21 mouse cellular contexts compared by ENCODE assay signal in the genomic region with DNA sequence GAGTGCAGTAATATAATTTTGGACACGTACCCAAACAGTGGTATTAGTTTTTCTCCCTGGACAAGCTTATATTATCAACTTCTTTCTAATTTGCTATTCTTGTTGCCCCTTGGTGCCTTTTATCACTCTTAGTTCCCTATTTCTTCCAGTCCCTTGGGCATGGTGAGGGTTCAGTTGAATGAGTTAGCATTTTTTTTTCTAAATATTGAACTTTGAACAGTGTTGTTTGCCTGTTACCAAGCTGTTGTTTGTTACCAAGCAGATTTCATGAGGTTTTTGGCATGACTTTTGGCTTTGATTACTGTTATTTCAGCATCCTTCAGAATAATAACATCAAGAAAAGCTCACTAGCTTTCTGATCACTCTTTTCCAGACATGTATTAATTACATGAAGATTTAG.
"Had no signal": no experiment of that assay in that cellular context is flagged by ENCODE, and none has a peak within 500 bp of the region (broad histone marks: within the 10 kb centered on the region; RNA-seq: fewer than 3 reads in every experiment).

No protein-coding gene starts in this region.

- H3K4me3 ChIP-seq: lung, embryonic 15.5 days; megakaryocyte, embryonic 14.5 days; midbrain, embryonic 13.5 days; midbrain, embryonic 15.5 days; neural tube, embryonic 12.5 days; stomach, embryonic 15.5 days had no signal

- H3K36me3 ChIP-seq: lung, embryonic 15.5 days; midbrain, embryonic 13.5 days; midbrain, embryonic 15.5 days; neural tube, embryonic 12.5 days; stomach, embryonic 15.5 days had no signal

- H3K4me1 ChIP-seq: lung, embryonic 15.5 days; megakaryocyte, embryonic 14.5 days; midbrain, embryonic 13.5 days; midbrain, embryonic 15.5 days; neural tube, embryonic 12.5 days; stomach, embryonic 15.5 days had no signal

- H3K27me3 ChIP-seq: lung, embryonic 15.5 days; megakaryocyte, embryonic 14.5 days; midbrain, embryonic 13.5 days; midbrain, embryonic 15.5 days; neural tube, embryonic 12.5 days; stomach, embryonic 15.5 days had no signal

- H3K9me3 ChIP-seq: lung, embryonic 15.5 days; megakaryocyte, embryonic 14.5 days; midbrain, embryonic 13.5 days; midbrain, embryonic 15.5 days; neural tube, embryonic 12.5 days; stomach, embryonic 15.5 days had no signal

- H3K9ac ChIP-seq: liver, postnatal 0 days; lung, embryonic 15.5 days; midbrain, embryonic 13.5 days; midbrain, embryonic 15.5 days; neural tube, embryonic 12.5 days; stomach, embryonic 15.5 days had no signal

- ATAC-seq: liver, postnatal 0 days; lung, postnatal 0 days; midbrain, embryonic 13.5 days; midbrain, embryonic 15.5 days had no signal

- DNase-seq: liver, postnatal 0 days; lung, adult 2 months; lung, postnatal 14 days; lung, postnatal 36 days; retina, postnatal 1 day; right cerebral cortex, adult 18-20 months; right cerebral cortex, postnatal 25 days; right cerebral cortex, postnatal 4 days; spleen, adult 18-20 months; thymus, adult 2 months; thymus, postnatal 25 days; thymus, postnatal 4 days had no signal

- H3K27ac ChIP-seq: lung, embryonic 15.5 days; macrophage; midbrain, embryonic 13.5 days; midbrain, embryonic 15.5 days; neural tube, embryonic 12.5 days; stomach, embryonic 15.5 days; stomach, postnatal 0 days had no signal
